Mouse (Mus musculus) kidney, postnatal 0 days (tissue): ENCODE measurements at regions not wholly inside any gene's neighbourhood (a gene's known extent, or its start where the extent isn't known, plus 50 kb on each side); places are given as distances from the start of the nearest gene placed in this dataset.
"Not testable (repeated sequence)": the region's sequence is repeated elsewhere in the genome, so short reads cannot be mapped to it uniquely, and the experiment has no call there.

Experiments used
- ATAC-seq: fragments of 200-750 bp; cut with Nextera tagmentation; replicated peaks from 2 replicates; pipeline ENCODE4 v1.8.0; 2017; ENCODE audit warnings: low read depth, moderate number of reproducible peaks, moderate TSS enrichment, moderate library complexity; ENCODE audit not compliant: low FRiP score
- DNase-seq: peaks from one replicate; pipeline ENCODE4 v3.0.0-alpha.2; 2016; ENCODE audit warnings: low spot score
- H3K27ac ChIP-seq: fragments of 300-500 bp; sonication (generic); 2 replicates; pipeline ENCODE4 v1.5.1; 2014; ENCODE audit warnings: mild to moderate bottlenecking
- H3K27me3 ChIP-seq: fragments of 300-500 bp; sonication (generic); 2 replicates; pipeline ENCODE4 v1.6.1; 2014; ENCODE audit warnings: low read length, mixed read lengths; ENCODE audit not compliant: insufficient read depth
- H3K36me3 ChIP-seq: fragments of 300-500 bp; sonication (generic); 2 replicates; pipeline ENCODE4 v1.6.1; 2014; ENCODE audit warnings: low read length, mixed read lengths; ENCODE audit not compliant: insufficient read depth
- H3K4me1 ChIP-seq: fragments of 300-500 bp; sonication (generic); replicated peaks from 2 replicates; pipeline ENCODE4 v1.6.1; 2014; ENCODE audit warnings: antibody characterized with exemption, low read length, mixed read lengths; ENCODE audit not compliant: insufficient read depth
- H3K4me2 ChIP-seq: fragments of 300-500 bp; sonication (generic); 2 replicates; pipeline ENCODE4 v1.6.1; 2014; ENCODE audit warnings: mild to moderate bottlenecking, low read length, moderate library complexity, mixed read lengths
- H3K4me3 ChIP-seq: fragments of 300-500 bp; sonication (generic); replicated peaks from 2 replicates; pipeline ENCODE4 v1.5.1; 2014; ENCODE audit warnings: low read depth, low read length
- H3K9ac ChIP-seq: fragments of 300-500 bp; sonication (generic); 2 replicates; pipeline ENCODE4 v1.6.1; 2014; ENCODE audit warnings: low read depth, low read length
- H3K9me3 ChIP-seq: fragments of 300-500 bp; sonication (generic); replicated peaks from 2 replicates; pipeline ENCODE4 v1.6.1; 2016; ENCODE audit warnings: low read length, inconsistent platforms, mixed read lengths
- CTCF ChIP-seq: IDR thresholded peaks from 2 replicates; pipeline ENCODE4 v1.5.1; 2016; ENCODE audit warnings: antibody characterized with exemption, low read depth, mild to moderate bottlenecking, moderate library complexity
- WGBS: fragments of 180-500 bp; shearing (Covaris S2); extraction: QIAGEN DNeasy Blood & Tissue Kit; methylation state at CpG from one replicate; pipeline ENCODE4 v1.1.7; 2014; 5-methylcytosine and 5-hydroxymethylcytosine counted together

GRCm38 (mm10) chr1:42599238-42599637, 96.3 kb upstream of the Pou3f3 start:
- WGBS, result 82% methylated on average over 6 of the region's 6 CpGs
- Histone ChIP-seq H3K9me3 (no peaks in the 10 kb centered on the region), H3K4me3 (no peak overlapping the region), H3K27ac (no peak overlapping the region), H3K36me3 (no peaks in the 10 kb centered on the region), H3K4me1 (no peaks in the 10 kb centered on the region), H3K9ac (no peak overlapping the region), H3K4me2 (no peak overlapping the region), H3K27me3 (no peaks in the 10 kb centered on the region)
- DNase-seq (no peak), ATAC-seq (no peak)
- TF ChIP-seq CTCF, result no peak

GRCm38 (mm10) chr1:42606251-42606650, 89.3 kb upstream of the Pou3f3 start:
- DNase-seq, result no peak
- ATAC-seq, result no peak
- TF ChIP-seq CTCF, result no peak
- H3K9me3 ChIP-seq, result no peaks in the 10 kb centered on the region
- no peak overlapping the region for H3K4me3 ChIP-seq
- H3K4me1 ChIP-seq, result no peaks in the 10 kb centered on the region
- no peak overlapping the region for H3K9ac ChIP-seq
- no peaks in the 10 kb centered on the region for H3K36me3 ChIP-seq
- no peaks in the 10 kb centered on the region for H3K27me3 ChIP-seq
- 83% methylated on average over 7 of the region's 7 CpGs for WGBS
- no peak overlapping the region for H3K27ac ChIP-seq
- no peak overlapping the region for H3K4me2 ChIP-seq

- not testable (repeated sequence) for H3K27me3 ChIP-seq, H3K36me3 ChIP-seq, H3K4me1 ChIP-seq, DNase-seq, ATAC-seq, H3K9me3 ChIP-seq, H3K4me3 ChIP-seq, H3K9ac ChIP-seq, H3K4me2 ChIP-seq, H3K27ac ChIP-seq
- 86% methylated on average over 4 of the region's 4 CpGs for WGBS
Measured at GRCm38 (mm10) chr1:42607466-42608043, 88.0 kb upstream of the Pou3f3 start.

- Histone ChIP-seq H3K4me2 (no peak overlapping the region), H3K4me3 (no peak overlapping the region), H3K27me3 (no peaks in the 10 kb centered on the region), H3K9me3 (no peaks in the 10 kb centered on the region), H3K9ac (no peak overlapping the region), H3K36me3 (no peaks in the 10 kb centered on the region), H3K27ac (no peak overlapping the region), H3K4me1 (no peaks in the 10 kb centered on the region)
- no peak for ATAC-seq
- no peak for TF ChIP-seq CTCF
- whole genome bisulfite sequencing, result 77% methylated on average over 6 of the region's 6 CpGs
- DNase-seq, result no peak
Measured at GRCm38 (mm10) chr1:42623766-42624165, 71.8 kb upstream of the Pou3f3 start.

GRCm38 (mm10) chr1:42628800-42629199, 66.8 kb upstream of the Pou3f3 start:
- no peak overlapping the region for H3K4me3 ChIP-seq
- TF ChIP-seq CTCF, result no peak
- 22% methylated on average over 12 of the region's 12 CpGs for WGBS
- DNase-seq, result peak; percentile 54
- H3K9me3 ChIP-seq, result no peaks in the 10 kb centered on the region
- no peak overlapping the region for H3K9ac ChIP-seq
- H3K4me2 ChIP-seq, result no peak overlapping the region
- ATAC-seq, result no peak
- H3K36me3 ChIP-seq, result no peaks in the 10 kb centered on the region
- H3K27me3 ChIP-seq, result no peaks in the 10 kb centered on the region
- no peak overlapping the region for H3K27ac ChIP-seq
- H3K4me1 ChIP-seq, result 0 out of 2 replicates have a peak, but pooled peaks cover 5% of the 10 kb centered on the region

- no peaks in the 10 kb centered on the region for H3K27me3 ChIP-seq
- WGBS, result 27% methylated on average over 14 of the region's 14 CpGs
- ATAC-seq, result peak; percentile 49
- H3K4me2 ChIP-seq, result peak overlapping the region; percentile 31
- no peak overlapping the region for H3K27ac ChIP-seq
- H3K4me3 ChIP-seq, result no peak overlapping the region
- H3K4me1 ChIP-seq, result 0 out of 2 replicates have a peak, but pooled peaks cover 5% of the 10 kb centered on the region
- TF ChIP-seq CTCF, result no peak
- no peaks in the 10 kb centered on the region for H3K9me3 ChIP-seq
- H3K36me3 ChIP-seq, result no peaks in the 10 kb centered on the region
- H3K9ac ChIP-seq, result no peak overlapping the region
- peak; percentile 72 for DNase-seq
Measured at GRCm38 (mm10) chr1:42629465-42630261, 65.9 kb upstream of the Pou3f3 start.
